Mouse (Mus musculus) olfactory bulb, adult 2 months (tissue): ENCODE results near the gene Gm49711. TPM values are rescaled to one million over a fixed set of nuclear protein-coding genes. Genes with fewer than 3 reads are reported as not detected.

Experiments
- H3K27ac ChIP-seq: fragments of 200-500 bp; 2 replicates; pipeline ENCODE4 v1.5.1; 2012; ENCODE audit warnings: low read depth, low read length; ENCODE audit not compliant: insufficient read depth
- H3K4me1 ChIP-seq: fragments of 200-500 bp; 2 replicates; pipeline ENCODE4 v1.6.1; 2012; ENCODE audit warnings: low read length; ENCODE audit not compliant: control insufficient read depth, insufficient read depth
- H3K4me3 ChIP-seq: fragments of 200-500 bp; 2 replicates; pipeline ENCODE4 v1.5.1; 2012; ENCODE audit warnings: mild to moderate bottlenecking, low read depth, low read length, moderate library complexity; ENCODE audit not compliant: insufficient read depth
- CTCF ChIP-seq: fragments of 200-500 bp; IDR thresholded peaks from 2 replicates; pipeline ENCODE4 v1.5.1; 2012; ENCODE audit warnings: low read depth, mild to moderate bottlenecking, low read length, moderate library complexity; ENCODE audit not compliant: insufficient read depth
- POLR2A ChIP-seq: fragments of 200-500 bp; IDR thresholded peaks from 2 replicates; pipeline ENCODE4 v1.6.1; 2012; ENCODE audit warnings: mild to moderate bottlenecking, low read depth, low read length, moderate library complexity; ENCODE audit not compliant: insufficient read depth
- WGBS: fragments of 180-500 bp; shearing (Covaris S2); methylation state at CpG from one replicate; pipeline ENCODE4 v1.1.7; 2018; 5-methylcytosine and 5-hydroxymethylcytosine counted together
- polyA plus RNA-seq: library from polyadenylated mRNA; stranded (reverse); fragments of >200 nt; gene quantifications from 2 replicates; pipeline ENCODE4 v1.2.4, GENCODE M21; 2012; ENCODE audit warnings: low replicate concordance; ENCODE audit not compliant: missing spikeins, insufficient read depth, insufficient read length

Gene Gm49711
- polyA plus RNA-seq, 1 experiment: not detected

- WGBS: 81% methylated on average over 5 of the region's 5 CpGs
- TF ChIP-seq POLR2A: no peak
- no peak for TF ChIP-seq CTCF
Observed at GRCm38 (mm10) chr16:92034676-92035075, 23.4 kb upstream of the Gm49711 start.

GRCm38 (mm10) chr16:92036701-92037100 is 21.4 kb upstream of the Gm49711 start:
- TF ChIP-seq POLR2A (no peak), CTCF (no peak)
- WGBS: 88% methylated on average over 8 of the region's 8 CpGs

More at GRCm38 (mm10) chr16:92034676-92035075, 23.4 kb upstream of the Gm49711 start:
- H3K27ac ChIP-seq: no peak overlapping the region
- peaks cover 3% of the 10 kb centered on the region; the same call in 1 of the 2 replicates for H3K4me1 ChIP-seq
- H3K4me3 ChIP-seq: no peak overlapping the region

GRCm38 (mm10) chr16:92037891-92038607 is 20.1 kb upstream of the Gm49711 start:
- H3K4me3 ChIP-seq: no peak overlapping the region
- H3K27ac ChIP-seq: no peak overlapping the region
- TF ChIP-seq CTCF (no peak), POLR2A (no peak)
- peaks cover 3% of the 10 kb centered on the region; the same call in 1 of the 2 replicates for H3K4me1 ChIP-seq
- 82% methylated on average over 21 of the region's 21 CpGs for WGBS

More at GRCm38 (mm10) chr16:92036701-92037100, 21.4 kb upstream of the Gm49711 start:
- Histone ChIP-seq H3K4me1 (peaks cover 3% of the 10 kb centered on the region; the same call in 1 of the 2 replicates), H3K27ac (no peak overlapping the region), H3K4me3 (no peak overlapping the region)

- H3K4me1 ChIP-seq: peaks cover 3% of the 10 kb centered on the region; the same call in 1 of the 2 replicates
- H3K4me3 ChIP-seq: no peak overlapping the region
- H3K27ac ChIP-seq: no peak overlapping the region
- 76% methylated on average over 7 of the region's 7 CpGs for WGBS
- TF ChIP-seq POLR2A: no peak
- no peak for TF ChIP-seq CTCF
Observed at GRCm38 (mm10) chr16:92039421-92039820, 18.7 kb upstream of the Gm49711 start.

- Histone ChIP-seq H3K4me1 (peaks cover 3% of the 10 kb centered on the region; the same call in 1 of the 2 replicates), H3K27ac (no peak overlapping the region), H3K4me3 (no peak overlapping the region)
- WGBS: 93% methylated on average over 11 of the region's 11 CpGs
- TF ChIP-seq POLR2A (no peak), CTCF (no peak)
Observed at GRCm38 (mm10) chr16:92039966-92040365, 18.1 kb upstream of the Gm49711 start.

GRCm38 (mm10) chr16:92051777-92052310 is 6.3 kb upstream of the Gm49711 start:
- 91% methylated on average over 7 of the region's 7 CpGs for WGBS
- H3K4me3 ChIP-seq: no peak overlapping the region
- TF ChIP-seq POLR2A (no peak), CTCF (no peak)
- no peaks in the 10 kb centered on the region for H3K4me1 ChIP-seq
- H3K27ac ChIP-seq: no peak overlapping the region

- 86% methylated on average over 10 of the region's 10 CpGs for WGBS
- Histone ChIP-seq H3K4me1 (no peaks in the 10 kb centered on the region), H3K27ac (no peak overlapping the region), H3K4me3 (no peak overlapping the region)
- TF ChIP-seq CTCF: no peak
- no peak for TF ChIP-seq POLR2A
Observed at GRCm38 (mm10) chr16:92052569-92052968, 5.5 kb upstream of the Gm49711 start.

GRCm38 (mm10) chr16:92056711-92057110 is 1.4 kb upstream of the Gm49711 start:
- Histone ChIP-seq H3K4me3 (no peak overlapping the region), H3K27ac (no peak overlapping the region), H3K4me1 (peaks cover 12% of the 10 kb centered on the region)
- no peak for TF ChIP-seq CTCF
- TF ChIP-seq POLR2A: no peak
- 73% methylated on average over 2 of the region's 2 CpGs for WGBS

- TF ChIP-seq CTCF: no peak
- 0 out of 2 replicates have a peak, but pooled peaks have one; percentile 27 for TF ChIP-seq POLR2A
- Histone ChIP-seq H3K4me3 (peak overlapping the region; percentile 83), H3K4me1 (peaks cover 12% of the 10 kb centered on the region), H3K27ac (peak overlapping the region; percentile 92)
- WGBS: 2% methylated on average over 11 of the region's 11 CpGs
Observed at GRCm38 (mm10) chr16:92057456-92057851, 662 bp upstream of the Gm49711 start.
